Mouse (Mus musculus) activated CD4-positive, CD25-positive, alpha-beta regulatory T cell (primary cell): ENCODE results near the gene Trim44. TPM values are rescaled to one million over a fixed set of nuclear protein-coding genes. Genes with fewer than 3 reads are reported as not detected.

ENCODE experiments used
- polyA plus RNA-seq, 2 experiments: library from polyadenylated mRNA; unstranded; fragments of 100-300 nt; shearing (Covaris generic); gene quantifications; one replicate each; pipeline ENCODE4 v1.2.1; 2017

Trim44 gene
- polyA plus RNA-seq = 10 to 100 TPM; 30.9 to 33.7 TPM

GRCm38 (mm10) chr2:102407363-102408184, at the start of gene Trim44:
Trim44 (minus strand) TSS chr2:102407828.

GRCm38 (mm10) chr2:102451671-102452549, 44.3 kb upstream of the Trim44 start, which contains the start of gene Fjx1:
Fjx1 (minus strand) TSS chr2:102452499.

Other genes with a start within 250 kb of the Trim44 start
- under 1 TPM; 0.11 to 0.41 TPM for gene Ldlrad3, start 221.4 kb downstream of the Trim44 start, polyA plus RNA-seq
- gene Fjx1, start 44.7 kb upstream of the Trim44 start, polyA plus RNA-seq = under 1 TPM in 1 of 2 experiments, not detected in 1; 0.07 TPM
- gene Pamr1, start 142.2 kb upstream of the Trim44 start, polyA plus RNA-seq = under 1 TPM in 1 of 2 experiments, not detected in 1; 0.20 TPM